Mouse (Mus musculus) testis, adult 2 months (tissue): ENCODE results near the gene Tbl1xr1.

Source experiments
- CTCF ChIP-seq: fragments of 200-500 bp; IDR thresholded peaks from 2 replicates; pipeline ENCODE4 v1.5.1; 2012; ENCODE audit warnings: low read depth, mild to moderate bottlenecking, inconsistent platforms, low read length, moderate library complexity; ENCODE audit not compliant: control insufficient read depth, insufficient read depth, insufficient replicate concordance
- POLR2A ChIP-seq: fragments of 200-500 bp; IDR thresholded peaks from 2 replicates; pipeline ENCODE4 v1.6.1; 2012; ENCODE audit warnings: low read depth, mild to moderate bottlenecking, inconsistent platforms, low read length, moderate library complexity; ENCODE audit not compliant: control insufficient read depth

GRCm38 (mm10) chr3:22091266-22091550, 14.8 kb downstream of the Tbl1xr1 start:
- TF ChIP-seq CTCF (no peak), POLR2A (no peak)
